Mouse (Mus musculus) cerebellum, postnatal 10 days (tissue): ENCODE results near the gene Hist1h2ak.
A peak's percentile ranks its signal among the peaks of the same experiment; 100 is the strongest.
"Not testable (repeated sequence)": the region's sequence is repeated elsewhere in the genome, so short reads cannot be mapped to it uniquely, and the experiment has no call there.

Experiments used
- DNase-seq, 2 experiments: peaks; one replicate each; pipeline ENCODE4 v3.0.0; 2021; ENCODE audit warnings: mixed read lengths in 2 of 2

Gene Hist1h2ak

GRCm38 (mm10) chr13:21753524-21754285 lies at the start of gene Hist1h2ak, which contains the start of gene Hist1h2bn:
Gene Hist1h2ak (minus strand): TSS chr13:21753827.
Gene Hist1h2bn (plus strand): TSS chr13:21754123.
- peak; percentile 71 to 77 for DNase-seq

GRCm38 (mm10) chr13:21803058-21803457 lies 49.4 kb upstream of the Hist1h2ak start:
- not testable (repeated sequence) for DNase-seq

GRCm38 (mm10) chr13:21797163-21797562 lies 43.5 kb upstream of the Hist1h2ak start:
- not testable (repeated sequence) for DNase-seq

- no peak for DNase-seq
Observed at GRCm38 (mm10) chr13:21795584-21795983, 42.0 kb upstream of the Hist1h2ak start.

GRCm38 (mm10) chr13:21790601-21791283 lies 37.1 kb upstream of the Hist1h2ak start:
- DNase-seq = peak in 1 of 2 experiments; percentile 32

GRCm38 (mm10) chr13:21789925-21790324 lies 36.3 kb upstream of the Hist1h2ak start:
- no peak for DNase-seq

GRCm38 (mm10) chr13:21787760-21788593 lies 34.4 kb upstream of the Hist1h2ak start:
- DNase-seq = no peak

GRCm38 (mm10) chr13:21786899-21787629 lies 33.4 kb upstream of the Hist1h2ak start, which contains the start of the genes Hist1h2an and Hist1h2bp:
Gene Hist1h2an (minus strand): TSS chr13:21787218.
Gene Hist1h2bp (plus strand): TSS chr13:21787461.
- DNase-seq = peak; percentile 94 to 97

- DNase-seq = peak in 1 of 2 experiments; percentile 42
Observed at GRCm38 (mm10) chr13:21786189-21786898, 32.7 kb upstream of the Hist1h2ak start.

GRCm38 (mm10) chr13:21784311-21784710 lies 30.7 kb upstream of the Hist1h2ak start:
- DNase-seq = no peak

- peak; percentile 43 to 55 for DNase-seq
Observed at GRCm38 (mm10) chr13:21783734-21784161, 30.1 kb upstream of the Hist1h2ak start.

- DNase-seq = peak; percentile 67 to 79
Observed at GRCm38 (mm10) chr13:21783255-21783617, 29.6 kb upstream of the Hist1h2ak start, which contains the start of gene Hist1h3i. Gene Hist1h3i (minus strand): TSS chr13:21783370.

GRCm38 (mm10) chr13:21782361-21783254 lies 29.0 kb upstream of the Hist1h2ak start:
- peak; percentile 35 to 42 for DNase-seq

GRCm38 (mm10) chr13:21781639-21782038 lies 28.0 kb upstream of the Hist1h2ak start:
- DNase-seq = no peak

GRCm38 (mm10) chr13:21781021-21781555 lies 27.5 kb upstream of the Hist1h2ak start:
- no peak for DNase-seq

GRCm38 (mm10) chr13:21779767-21780731 lies 26.4 kb upstream of the Hist1h2ak start, which contains the start of gene Hist1h1b:
Gene Hist1h1b (minus strand): TSS chr13:21780625.
- DNase-seq = peak; percentile 70 to 71

GRCm38 (mm10) chr13:21778814-21779766 lies 25.5 kb upstream of the Hist1h2ak start:
- DNase-seq = peak; percentile 77 to 82
